Mouse (Mus musculus) liver, adult 2 months (tissue): ENCODE results near the gene C87436.

Source experiments
- CTCF ChIP-seq: fragments of 200-500 bp; IDR thresholded peaks from 2 replicates; pipeline ENCODE4 v1.5.1; 2011; ENCODE audit warnings: low read depth, low read length, control low read depth
- POLR2A ChIP-seq: fragments of 200-500 bp; IDR thresholded peaks from 2 replicates; pipeline ENCODE4 v1.6.1; 2011; ENCODE audit warnings: low read length, control low read depth; ENCODE audit not compliant: insufficient read depth; ENCODE audit errors: extremely low read depth

DNA sequence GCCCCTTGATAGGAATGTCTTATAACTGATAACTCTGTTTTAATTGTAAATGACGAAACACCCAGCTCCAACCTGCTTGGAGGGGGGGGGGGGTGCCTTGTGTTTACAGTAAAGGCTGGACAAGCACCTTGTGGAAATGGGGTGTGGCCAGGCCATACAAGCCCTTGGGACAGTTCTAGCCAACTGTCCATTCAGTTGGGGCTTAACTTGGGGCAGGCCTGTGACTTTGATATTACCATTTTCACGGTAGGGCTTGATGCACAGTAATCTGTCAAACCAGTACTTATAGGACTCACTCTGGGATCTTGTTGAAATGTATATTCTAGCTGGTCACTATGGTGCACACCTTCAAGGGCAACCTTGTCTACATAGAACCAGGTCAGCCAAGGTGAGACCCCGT, 33.1 kb downstream of the C87436 start:
- TF ChIP-seq CTCF (no peak), POLR2A (no peak)
